Mouse (Mus musculus) gastrocnemius, postnatal 25 days (tissue): Measurements from ENCODE around the gene Scnm1. TPM values are rescaled to one million over a fixed set of nuclear protein-coding genes. Genes with fewer than 3 reads are reported as not detected.
A peak's percentile ranks its signal among the peaks of the same experiment; 100 is the strongest.
"Not testable (repeated sequence)": the region's sequence is repeated elsewhere in the genome, so short reads cannot be mapped to it uniquely, and the experiment has no call there.

ENCODE experiments used
- DNase-seq: peaks from one replicate; pipeline ENCODE4 v3.0.0; 2022
- microRNA-seq, 2 experiments: library from miRNA; unstranded; fragments of <30 nt; microRNA quantifications; one replicate each; pipeline ENCODE4 v1.2.0; 2021; ENCODE audit warnings: borderline replicate concordance in 2 of 2
- total RNA-seq, 2 experiments: library from RNA; stranded (reverse); gene quantifications; 1 replicate in 1 of 2; 2 replicates in 1 of 2; pipeline ENCODE4 v1.2.3; 2021

Scnm1 gene
- total RNA-seq, 2 experiments from 2014 or later = 26.6 to 34.1 TPM

DNA sequence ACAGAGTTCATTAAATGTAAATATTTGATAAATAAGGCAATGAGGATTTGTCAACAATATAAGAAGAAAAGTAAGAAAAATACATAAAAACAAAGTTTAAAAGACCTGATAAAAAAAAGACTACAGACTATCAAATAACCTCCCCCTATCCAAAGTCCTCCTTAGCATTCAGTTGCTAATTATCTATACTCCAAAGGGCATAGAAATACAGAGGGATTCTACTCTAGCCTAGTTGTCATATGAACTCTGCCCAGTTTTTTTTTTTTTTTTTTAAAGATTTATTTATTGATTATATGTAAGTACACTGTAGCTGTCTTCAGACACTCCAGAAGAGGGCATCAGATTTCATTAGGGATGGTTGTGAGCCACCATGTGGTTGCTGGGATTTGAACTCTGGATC is 26.5 kb downstream of the Scnm1 start:
- not testable (repeated sequence) for DNase-seq

DNA sequence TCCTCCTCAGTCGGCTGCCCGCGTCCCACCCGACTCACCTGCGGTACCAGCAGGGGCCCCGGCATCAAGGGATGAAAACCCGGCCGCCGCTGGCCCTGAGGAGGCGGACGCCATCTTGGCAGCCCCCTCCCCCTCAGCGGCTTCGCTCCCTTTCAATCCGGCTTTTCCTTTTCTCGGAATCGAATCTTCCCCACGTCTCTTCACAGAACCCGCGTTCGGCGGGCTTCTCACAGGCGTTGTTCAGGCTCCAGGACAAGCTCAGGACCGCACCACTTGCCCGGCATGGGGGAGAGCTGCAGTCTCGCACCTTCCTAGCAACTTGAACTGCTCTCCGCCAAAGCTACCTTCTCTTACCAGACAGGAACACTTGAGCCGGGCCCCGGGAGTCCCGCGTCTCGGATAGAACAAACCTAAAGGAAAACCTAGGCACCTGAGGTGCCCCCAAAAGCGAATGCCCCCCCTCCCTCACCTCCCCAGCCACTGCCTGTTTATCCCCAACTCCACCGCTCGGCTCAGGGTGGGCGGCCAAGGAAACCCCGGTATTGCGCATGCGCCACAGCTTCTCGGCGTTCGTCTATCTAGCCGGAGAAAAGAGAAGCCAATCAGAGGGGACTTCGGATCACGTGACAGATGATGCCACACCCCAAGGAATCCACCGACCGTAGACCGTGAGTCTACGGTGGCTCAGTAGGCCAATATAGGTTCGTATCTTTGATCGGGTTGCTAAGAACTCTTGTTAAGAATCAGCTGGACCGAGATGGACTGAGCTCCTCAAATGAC is 27.3 kb downstream of the Scnm1 start, which contains the start of gene Pip5k1a:
Pip5k1a (minus strand) TSS at position 593 of the 780 bp plus-strand sequence.
- DNase-seq = peak; percentile 96

- DNase-seq = no peak
Observed at GRCm38 (mm10) chr3:95105586-95106337, 28.0 kb downstream of the Scnm1 start.

DNA sequence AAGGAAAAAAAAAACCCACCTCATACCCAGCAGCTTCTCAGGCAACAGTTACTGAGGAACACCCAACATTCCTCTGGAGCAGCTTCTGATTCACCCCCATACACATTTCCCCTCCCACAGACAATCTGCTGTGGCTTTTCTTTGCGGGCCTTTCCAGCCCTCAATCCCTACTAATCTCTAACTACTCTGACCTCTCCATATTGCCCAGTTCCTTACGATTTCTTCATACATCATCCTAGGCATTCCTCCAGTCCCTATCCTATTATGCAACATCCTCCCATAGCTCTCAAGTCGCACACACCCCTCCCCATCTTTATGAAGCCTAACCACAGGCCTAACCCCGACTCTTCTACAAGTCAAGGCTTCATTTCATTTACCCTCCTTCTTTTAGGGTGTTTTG is 28.7 kb downstream of the Scnm1 start:
- DNase-seq = no peak

DNA sequence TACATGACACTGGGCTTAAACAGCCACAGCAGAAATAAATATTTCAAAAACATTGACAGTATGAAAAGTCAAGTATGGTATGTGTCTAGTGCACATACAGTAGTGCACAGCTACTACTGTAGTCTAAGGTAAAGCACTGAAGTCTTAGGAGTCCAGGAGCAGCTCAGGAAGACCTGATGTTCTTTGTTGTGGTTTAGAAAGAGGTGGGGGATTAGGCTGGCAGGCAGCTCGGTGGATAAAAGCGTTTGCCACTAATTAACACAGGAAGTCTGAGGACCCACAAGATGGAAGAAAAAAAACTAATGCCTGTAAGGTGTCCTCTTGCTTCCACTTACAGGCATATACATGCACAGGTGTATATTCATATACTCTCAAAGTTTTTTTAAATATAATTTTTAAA is 33.0 kb downstream of the Scnm1 start:
- DNase-seq = no peak

DNA sequence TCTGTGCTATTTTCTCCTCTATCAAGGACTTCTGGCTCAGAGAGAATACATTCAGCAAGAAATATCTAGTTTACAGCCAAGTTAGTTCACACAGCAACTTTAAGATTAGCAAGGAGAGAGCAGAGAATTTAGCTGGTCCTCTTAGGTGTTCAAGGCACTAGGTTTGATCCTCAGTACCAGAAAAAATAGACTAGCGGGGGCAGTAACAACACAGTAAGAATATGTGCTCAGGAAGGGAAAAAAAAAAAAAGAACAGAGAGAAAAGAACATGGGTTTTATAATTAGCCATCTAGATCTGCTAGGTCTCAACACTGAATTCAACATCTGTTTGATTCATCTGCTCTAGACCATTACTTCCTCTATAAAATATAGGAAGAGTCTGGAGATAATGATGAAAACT is 45.7 kb downstream of the Scnm1 start:
- no peak for DNase-seq

Small RNA genes within 50 kb of the gene (microRNA-seq; reads per million reads assigned to microRNA genes)
- gene Mir8099-1 = 0 reads per million in 2 experiments

Other genes with a start within 250 kb of the Scnm1 start
- gene Psmb4, start 247.1 kb downstream of the Scnm1 start, total RNA-seq = 100 to 1,000 TPM; 172 to 192 TPM
- gene Selenbp1, start 201.0 kb downstream of the Scnm1 start, total RNA-seq = 10 to 100 TPM; 10.7 to 15.2 TPM
- gene Rfx5, start 179.9 kb downstream of the Scnm1 start, total RNA-seq = 1 to 10 TPM; 3.3 to 6.6 TPM
- 10 to 100 TPM; 20.2 to 23.8 TPM for gene Pi4kb, start 159.3 kb downstream of the Scnm1 start, total RNA-seq
- gene Zfp687, start 118.6 kb downstream of the Scnm1 start, total RNA-seq = 1 to 10 TPM; 8.4 to 8.9 TPM
- gene Psmd4, start 91.4 kb downstream of the Scnm1 start, total RNA-seq = 100 to 1,000 TPM; 163 to 181 TPM
- 10 to 100 TPM; 16.3 to 19.4 TPM for gene Pip5k1a, start 27.1 kb downstream of the Scnm1 start, total RNA-seq
- gene Vps72, start 23.0 kb downstream of the Scnm1 start, total RNA-seq = 10 to 100 TPM; 36.0 to 40.4 TPM
- 100 to 1,000 TPM; 481 to 623 TPM for gene Tmod4, start 9.5 kb downstream of the Scnm1 start, total RNA-seq
- gene Lysmd1, start 77 bp upstream of the Scnm1 start, total RNA-seq = 1 to 10 TPM; 6.4 to 7.0 TPM
- under 1 TPM; 0.48 to 0.97 TPM for gene Tnfaip8l2, start 8.3 kb upstream of the Scnm1 start, total RNA-seq
- gene Sema6c, start 26.4 kb upstream of the Scnm1 start, total RNA-seq = 100 to 1,000 TPM in 1 of 2 experiments, 10 to 100 TPM in 1; 98.2 to 101 TPM
- 1 to 10 TPM; 8.2 to 8.3 TPM for gene Gabpb2, start 83.9 kb upstream of the Scnm1 start, total RNA-seq
- gene Cdc42se1, start 94.7 kb upstream of the Scnm1 start, total RNA-seq = 10 to 100 TPM; 15.5 TPM
- gene Mllt11, start 98.2 kb upstream of the Scnm1 start, total RNA-seq = 10 to 100 TPM; 34.4 to 42.4 TPM
- gene Gm128, start 107.6 kb upstream of the Scnm1 start, total RNA-seq = not detected
- gene Bnipl, start 117.2 kb upstream of the Scnm1 start, total RNA-seq = not detected
- gene Mindy1, start 147.3 kb upstream of the Scnm1 start, total RNA-seq = 10 to 100 TPM; 19.9 to 22.8 TPM
- 10 to 100 TPM; 36.5 to 38.3 TPM for gene Prune1, start 148.1 kb upstream of the Scnm1 start, total RNA-seq
- under 1 TPM; 0.15 to 0.27 TPM for gene Anxa9, start 173.2 kb upstream of the Scnm1 start, total RNA-seq
- gene Cers2, start 180.8 kb upstream of the Scnm1 start, total RNA-seq = 10 to 100 TPM; 20.3 to 21.7 TPM
- gene Setdb1, start 223.2 kb upstream of the Scnm1 start, total RNA-seq = 10 to 100 TPM; 10.2 to 11.8 TPM